Mouse (Mus musculus): ENCODE results near the gene S100a7a.

DNA sequence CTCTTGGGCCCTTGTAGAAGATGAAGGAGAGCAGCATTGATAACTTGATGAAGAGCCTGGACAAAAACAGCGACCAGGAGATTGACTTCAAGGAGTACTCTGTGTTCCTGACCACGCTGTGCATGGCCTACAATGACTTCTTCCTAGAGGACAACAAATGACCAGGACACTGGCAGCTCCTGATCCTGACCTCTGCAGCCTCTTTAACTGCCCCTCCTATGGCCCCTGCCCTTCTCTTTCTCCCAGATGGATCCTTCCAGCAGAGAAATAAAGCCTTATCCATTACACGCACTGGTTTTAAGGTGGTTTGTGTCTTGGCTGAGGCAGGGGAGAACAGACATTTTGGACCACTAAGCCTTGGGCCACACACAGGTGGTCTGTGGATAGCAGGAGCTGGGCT is 42.3 kb upstream of the S100a7a start:
- TF ChIP-seq POLR2A (IDR thresholded peaks at IDR 0.05; ENCODE audit: control insufficient read depth, low read depth, low read length) (no peak), CTCF (IDR thresholded peaks at IDR 0.05; ENCODE audit: control insufficient read depth, insufficient read depth, insufficient replicate concordance, low read depth, low read length) (no peak)

Measured in testis, adult 2 months (tissue).